Mouse (Mus musculus) B cell, adult 2 months (primary cell): Measurements from ENCODE around the gene Lgr4.

Experiments
- DNase-seq, 2 experiments: peaks; one replicate each; pipeline ENCODE4 v3.0.0; 2022

Lgr4 gene

DNA sequence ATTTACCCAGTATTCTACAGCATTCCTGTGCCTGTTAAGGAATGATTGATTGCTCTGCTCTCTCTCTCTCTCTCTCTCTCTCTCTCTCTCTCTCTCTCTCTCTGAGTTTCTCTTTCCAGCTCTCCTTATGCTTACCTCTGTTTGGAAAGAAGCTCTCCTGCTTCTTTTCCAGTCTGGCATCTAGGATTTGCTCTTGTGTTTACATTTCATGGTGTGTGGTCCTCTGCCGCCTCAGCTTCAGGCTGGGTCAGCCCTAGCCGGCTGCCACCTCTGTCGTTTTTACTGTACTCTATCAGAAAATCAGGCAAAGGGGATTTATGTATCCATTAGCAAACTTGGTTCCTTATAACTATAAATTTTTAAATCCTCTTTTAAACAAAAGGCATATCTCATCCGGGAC, 118.8 kb downstream of the Lgr4 start:
- no peak for DNase-seq

DNA sequence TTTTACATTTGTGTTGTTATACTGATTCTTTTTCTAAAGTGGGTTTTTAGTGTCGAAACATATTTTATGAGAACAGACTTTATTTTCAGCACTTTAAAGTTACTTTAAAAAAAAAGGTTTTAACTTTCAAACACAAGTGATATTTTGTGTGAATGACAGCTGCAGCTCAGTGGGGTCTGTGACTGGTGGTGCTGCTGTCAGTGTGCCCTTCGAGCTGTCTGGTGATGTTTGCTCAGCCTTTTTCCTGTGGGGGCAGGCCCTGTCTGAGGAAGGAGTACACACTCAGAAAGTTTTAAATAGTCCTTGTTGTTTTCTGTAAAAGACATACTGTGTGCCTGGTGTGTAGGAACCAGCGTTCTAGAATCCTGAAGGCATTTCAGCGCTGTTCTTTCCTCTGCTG, 119.2 kb downstream of the Lgr4 start:
- DNase-seq, result no peak

DNA sequence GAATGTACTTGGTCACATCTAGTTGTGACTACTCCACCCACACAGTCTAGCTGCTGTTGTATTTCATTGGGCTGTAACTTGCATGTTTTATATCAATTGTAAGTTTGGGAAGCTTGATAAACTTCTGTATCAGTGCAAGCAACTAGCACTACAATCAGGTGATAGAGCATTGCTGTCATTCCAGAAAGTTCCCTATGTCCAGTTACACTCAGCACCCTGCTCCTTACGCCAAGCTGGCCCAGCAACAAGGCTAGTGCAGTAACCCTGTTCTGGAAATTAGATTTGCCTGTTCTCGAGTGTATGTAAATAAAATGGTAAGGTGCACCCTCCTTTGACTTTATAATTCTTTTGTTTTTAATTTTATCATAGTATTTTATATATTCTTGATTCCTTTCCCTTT, 119.8 kb downstream of the Lgr4 start:
- no peak for DNase-seq

DNA sequence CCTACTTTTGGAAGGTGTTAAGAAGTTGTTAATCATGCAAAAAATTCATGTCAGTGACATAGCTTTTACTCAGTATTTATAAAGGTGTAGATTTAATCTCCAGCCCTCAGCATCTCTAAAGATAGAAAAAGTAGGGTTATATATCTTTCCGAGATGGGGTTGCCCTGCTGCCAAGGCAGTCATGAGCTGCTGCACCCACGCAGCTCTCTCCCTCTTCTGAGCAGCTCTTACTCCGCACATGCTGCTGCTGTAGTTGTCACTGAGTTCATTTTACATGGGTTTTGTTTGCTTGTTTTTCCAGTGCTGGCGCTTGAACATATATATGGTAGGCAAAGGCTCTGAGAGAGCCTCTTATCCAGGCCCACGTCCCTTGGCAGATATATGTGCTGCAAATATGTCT, 120.9 kb downstream of the Lgr4 start:
- no peak for DNase-seq

DNA sequence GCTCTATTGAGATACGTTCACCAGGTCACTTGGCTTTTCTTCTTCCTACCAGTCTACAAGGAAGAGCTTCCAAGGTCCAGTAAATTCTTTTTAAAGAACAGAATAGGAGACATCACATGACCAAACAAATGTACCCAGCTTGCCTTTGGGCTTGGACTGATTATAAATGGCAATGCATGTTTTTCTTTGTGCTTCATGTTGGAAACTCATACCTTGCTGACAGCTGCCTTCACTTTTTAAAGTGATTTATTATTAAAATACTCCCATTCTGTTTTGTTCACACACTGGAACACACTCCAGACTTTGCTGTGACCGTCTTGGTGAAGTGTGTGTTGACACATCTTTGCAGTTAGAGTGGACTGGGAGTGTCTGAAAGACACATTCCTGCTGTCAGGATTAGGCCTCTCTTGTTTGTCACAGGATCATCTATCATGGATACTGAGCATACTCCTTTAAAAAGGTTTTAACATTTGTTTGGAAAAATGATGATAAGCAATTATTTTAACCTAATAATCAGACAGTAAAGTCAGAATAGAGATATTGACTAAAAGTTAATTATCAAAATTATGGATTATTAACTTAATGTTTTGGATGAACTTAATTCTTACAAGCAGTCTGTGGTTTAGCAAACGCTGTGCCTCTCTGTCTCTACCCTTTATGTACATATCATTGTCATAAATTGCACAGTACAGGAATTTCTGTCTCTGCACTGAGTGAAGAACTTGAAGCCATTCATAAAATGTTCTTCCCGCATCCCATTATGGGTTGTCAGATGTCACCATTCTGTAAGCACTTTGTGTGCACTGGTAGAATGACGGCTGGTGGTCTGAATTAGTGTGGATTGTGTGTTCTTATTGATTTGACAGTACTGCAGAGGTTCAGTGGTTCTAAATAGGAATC, 125.7 kb downstream of the Lgr4 start:
- DNase-seq, result no peak

DNA sequence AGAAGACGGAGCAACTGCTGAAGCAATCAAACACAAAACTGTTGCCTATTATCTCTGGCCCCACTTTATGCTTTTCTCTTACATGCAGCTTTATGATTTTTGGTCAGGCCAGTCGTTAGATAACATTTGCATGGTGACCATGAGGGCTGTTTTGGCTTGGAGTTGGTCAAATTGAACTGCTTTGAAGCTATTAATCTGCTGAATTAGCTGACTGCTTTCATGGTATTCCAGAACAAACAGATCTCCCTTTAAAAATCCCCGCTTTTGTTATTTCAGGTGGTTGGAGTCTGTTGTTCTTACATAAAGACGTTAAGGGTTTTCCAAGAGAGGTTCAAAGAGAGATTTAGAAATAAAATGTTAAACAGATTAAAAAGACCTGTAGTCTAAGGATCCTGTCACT, 141.0 kb downstream of the Lgr4 start:
- DNase-seq, result no peak

DNA sequence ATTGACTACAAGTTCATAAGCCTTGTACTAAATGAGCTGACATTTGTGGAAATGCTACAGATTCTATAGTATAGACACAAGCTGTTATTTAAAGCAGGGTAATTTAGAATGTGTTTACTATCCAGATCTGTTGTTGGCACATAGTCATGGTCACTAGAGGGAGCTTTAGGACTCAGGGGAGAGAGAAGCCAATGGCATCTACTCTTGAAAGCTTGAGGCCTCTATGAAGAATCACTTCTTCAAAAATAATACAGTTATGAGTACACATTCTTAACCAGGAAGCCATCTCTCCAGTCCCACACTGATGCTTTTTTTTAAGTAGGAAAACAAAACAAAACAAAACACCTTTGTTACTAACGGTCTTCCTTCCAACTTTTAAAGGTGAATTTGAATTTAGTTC, 145.7 kb downstream of the Lgr4 start:
- no peak for DNase-seq
